In the genomic region with DNA sequence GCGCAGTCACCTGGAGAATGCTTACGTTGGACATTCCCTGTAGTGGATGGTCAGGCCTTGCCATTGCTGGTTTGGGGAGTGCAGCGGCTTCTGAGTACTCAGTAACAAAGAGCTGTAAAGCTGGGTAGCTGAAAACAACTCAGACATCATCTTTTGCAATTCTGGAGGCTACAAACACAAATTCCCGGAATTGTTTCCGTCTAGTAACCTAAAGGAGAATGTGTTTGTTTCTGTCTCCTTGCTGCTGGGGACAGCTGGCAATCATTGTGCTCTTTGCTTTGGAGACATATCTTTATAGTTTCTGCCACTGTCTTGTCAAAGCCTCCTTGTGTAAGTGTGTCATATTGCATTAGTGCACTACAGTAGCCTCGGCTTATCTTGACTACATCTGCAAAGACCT, we compare ENCODE assay signal across 18 mouse cellular contexts.
"Had no signal": no experiment of that assay in that cellular context is flagged by ENCODE, and none has a peak within 500 bp of the region (broad histone marks: within the 10 kb centered on the region; RNA-seq: fewer than 3 reads in every experiment).

No protein-coding gene starts in this region.

- H3K27ac ChIP-seq: limb, embryonic 15.5 days; liver, embryonic 14.5 days; lung, embryonic 15.5 days; midbrain, embryonic 10.5 days; midbrain, embryonic 13.5 days; stomach, embryonic 15.5 days had no signal

- ATAC-seq: intestine, embryonic 16.5 days; liver, postnatal 0 days; midbrain, embryonic 13.5 days; midbrain, embryonic 16.5 days had no signal

- H3K27me3 ChIP-seq: limb, embryonic 15.5 days; lung, embryonic 15.5 days; megakaryocyte, embryonic 14.5 days; stomach, embryonic 15.5 days had no signal

- DNase-seq: kidney, adult 2 months; kidney, postnatal 10 days; kidney, postnatal 36 days; liver, postnatal 0 days; lung, postnatal 14 days; right cerebral cortex, postnatal 25 days; spleen, adult 18-20 months; thymus, postnatal 25 days had no signal

- H3K4me2 ChIP-seq: limb, embryonic 15.5 days; liver, embryonic 11.5 days had no signal

- H3K4me3 ChIP-seq: limb, embryonic 15.5 days; lung, embryonic 15.5 days; megakaryocyte, embryonic 14.5 days; midbrain, embryonic 13.5 days; stomach, embryonic 15.5 days had no signal

- H3K36me3 ChIP-seq: limb, embryonic 15.5 days; lung, embryonic 15.5 days; midbrain, embryonic 10.5 days; midbrain, embryonic 13.5 days; stomach, embryonic 15.5 days had no signal

- H3K9ac ChIP-seq: limb, embryonic 15.5 days; liver, embryonic 14.5 days; liver, postnatal 0 days; lung, embryonic 15.5 days; midbrain, embryonic 13.5 days; stomach, embryonic 15.5 days had no signal

- H3K9me3 ChIP-seq: limb, embryonic 15.5 days; lung, embryonic 15.5 days; megakaryocyte, embryonic 14.5 days; midbrain, embryonic 10.5 days; midbrain, embryonic 13.5 days; stomach, embryonic 15.5 days had no signal
